Mouse (Mus musculus) megakaryocyte, embryonic 14.5 days (primary cell): ENCODE data around the gene Sept9. TPM values are rescaled to one million over a fixed set of nuclear protein-coding genes. Genes with fewer than 3 reads are reported as not detected.

Source experiments
- H3K27me3 ChIP-seq: replicated peaks from 2 replicates; pipeline ENCODE3; 2012; ENCODE audit warnings: inconsistent platforms
- H3K36me3 ChIP-seq: replicated peaks from 2 replicates; pipeline ENCODE3; 2012; ENCODE audit warnings: low read length, inconsistent platforms, mixed read lengths
- H3K4me1 ChIP-seq: 2 replicates; pipeline ENCODE4 v1.6.1; 2012; ENCODE audit warnings: inconsistent platforms
- H3K4me3 ChIP-seq: replicated peaks from 2 replicates; pipeline ENCODE3; 2012; ENCODE audit warnings: moderate library complexity, mild to moderate bottlenecking, inconsistent platforms
- H3K9me3 ChIP-seq: 2 replicates; pipeline ENCODE4 v1.6.1; 2012; ENCODE audit warnings: inconsistent platforms
- FLI1 ChIP-seq: IDR thresholded peaks from 2 replicates; pipeline ENCODE4 v1.6.1; 2012; ENCODE audit warnings: low read length, inconsistent platforms, mixed read lengths
- GATA1 ChIP-seq: IDR thresholded peaks from 3 replicates; pipeline ENCODE4 v1.6.1; 2012; ENCODE audit warnings: mixed read lengths, low read length, inconsistent platforms, borderline replicate concordance
- polyA plus RNA-seq: library from polyadenylated mRNA; stranded (reverse); fragments of >175 nt; gene quantifications from 2 replicates; pipeline ENCODE4 v1.2.3, GENCODE M21; 2012; ENCODE audit warnings: low replicate concordance; ENCODE audit not compliant: insufficient read depth

The Sept9 gene
- polyA plus RNA-seq, 1 experiment: 618 TPM

GRCm38 (mm10) chr11:117175472-117175871 lies 24.0 kb upstream of the Sept9 start:
- Histone ChIP-seq H3K27me3 (peaks cover 43% of the 10 kb centered on the region), H3K4me3 (no peak overlapping the region), H3K4me1 (peaks cover 7% of the 10 kb centered on the region; the same call in 1 of the 2 replicates), H3K9me3 (peaks cover 14% of the 10 kb centered on the region), H3K36me3 (no peaks in the 10 kb centered on the region)
- no peak for TF ChIP-seq GATA1
- no peak for TF ChIP-seq FLI1

GRCm38 (mm10) chr11:117176304-117176703 lies 23.2 kb upstream of the Sept9 start:
- no peak for TF ChIP-seq FLI1
- no peak for TF ChIP-seq GATA1
- Histone ChIP-seq H3K4me3 (no peak overlapping the region), H3K4me1 (peaks cover 7% of the 10 kb centered on the region; the same call in 1 of the 2 replicates), H3K36me3 (no peaks in the 10 kb centered on the region), H3K27me3 (peaks cover 49% of the 10 kb centered on the region), H3K9me3 (peaks cover 18% of the 10 kb centered on the region)

GRCm38 (mm10) chr11:117176900-117177299 lies 22.6 kb upstream of the Sept9 start:
- H3K27me3 ChIP-seq: peaks cover 50% of the 10 kb centered on the region
- peaks cover 24% of the 10 kb centered on the region for H3K9me3 ChIP-seq
- H3K4me3 ChIP-seq: no peak overlapping the region
- H3K4me1 ChIP-seq: peaks cover 7% of the 10 kb centered on the region; the same call in 1 of the 2 replicates
- TF ChIP-seq GATA1 (no peak), FLI1 (no peak)
- H3K36me3 ChIP-seq: no peaks in the 10 kb centered on the region

GRCm38 (mm10) chr11:117177303-117177979 lies 22.0 kb upstream of the Sept9 start:
- Histone ChIP-seq H3K9me3 (peaks cover 29% of the 10 kb centered on the region), H3K27me3 (peaks cover 49% of the 10 kb centered on the region), H3K4me3 (no peak overlapping the region), H3K36me3 (no peaks in the 10 kb centered on the region), H3K4me1 (peaks cover 7% of the 10 kb centered on the region; the same call in 1 of the 2 replicates)
- TF ChIP-seq FLI1 (no peak), GATA1 (no peak)

- Histone ChIP-seq H3K36me3 (no peaks in the 10 kb centered on the region), H3K27me3 (peaks cover 53% of the 10 kb centered on the region), H3K4me1 (peaks cover 12% of the 10 kb centered on the region; the same call in 1 of the 2 replicates), H3K4me3 (no peak overlapping the region), H3K9me3 (peaks cover 37% of the 10 kb centered on the region)
- no peak for TF ChIP-seq FLI1
- TF ChIP-seq GATA1: no peak
Observed at GRCm38 (mm10) chr11:117179902-117180301, 19.6 kb upstream of the Sept9 start.

GRCm38 (mm10) chr11:117182808-117183207 lies 16.7 kb upstream of the Sept9 start:
- Histone ChIP-seq H3K27me3 (peaks cover 57% of the 10 kb centered on the region), H3K4me3 (no peak overlapping the region), H3K36me3 (no peaks in the 10 kb centered on the region), H3K4me1 (peaks cover 4% of the 10 kb centered on the region; the same call in 1 of the 2 replicates), H3K9me3 (peaks cover 37% of the 10 kb centered on the region)
- no peak for TF ChIP-seq FLI1
- no peak for TF ChIP-seq GATA1

- Histone ChIP-seq H3K36me3 (no peaks in the 10 kb centered on the region), H3K27me3 (peaks cover 57% of the 10 kb centered on the region), H3K4me3 (no peak overlapping the region), H3K9me3 (peaks cover 37% of the 10 kb centered on the region), H3K4me1 (peaks cover 4% of the 10 kb centered on the region; the same call in 1 of the 2 replicates)
- TF ChIP-seq FLI1: no peak
- no peak for TF ChIP-seq GATA1
Observed at GRCm38 (mm10) chr11:117183299-117183698, 16.2 kb upstream of the Sept9 start.

- Histone ChIP-seq H3K36me3 (no peaks in the 10 kb centered on the region), H3K27me3 (peaks cover 56% of the 10 kb centered on the region), H3K4me3 (no peak overlapping the region), H3K9me3 (peaks cover 37% of the 10 kb centered on the region), H3K4me1 (peaks cover 4% of the 10 kb centered on the region; the same call in 1 of the 2 replicates)
- TF ChIP-seq FLI1 (no peak), GATA1 (no peak)
Observed at GRCm38 (mm10) chr11:117183841-117184240, 15.6 kb upstream of the Sept9 start.

GRCm38 (mm10) chr11:117185076-117185933 lies 14.2 kb upstream of the Sept9 start:
- Histone ChIP-seq H3K4me1 (peaks cover 4% of the 10 kb centered on the region; the same call in 1 of the 2 replicates), H3K36me3 (no peaks in the 10 kb centered on the region), H3K4me3 (no peak overlapping the region), H3K9me3 (peaks cover 33% of the 10 kb centered on the region), H3K27me3 (peaks cover 55% of the 10 kb centered on the region)
- no peak for TF ChIP-seq FLI1
- TF ChIP-seq GATA1: no peak

GRCm38 (mm10) chr11:117191524-117191923 lies 7.9 kb upstream of the Sept9 start:
- Histone ChIP-seq H3K4me1 (peaks cover 3% of the 10 kb centered on the region), H3K4me3 (no peak overlapping the region), H3K27me3 (peaks cover 54% of the 10 kb centered on the region), H3K36me3 (no peaks in the 10 kb centered on the region), H3K9me3 (peaks cover 3% of the 10 kb centered on the region; the same call in 1 of the 2 replicates)
- TF ChIP-seq FLI1: no peak
- no peak for TF ChIP-seq GATA1
